Mouse (Mus musculus): ENCODE measurements around the gene Tfap4.
"Not testable (repeated sequence)": the region's sequence is repeated elsewhere in the genome, so short reads cannot be mapped to it uniquely, and the experiment has no call there.

Tfap4 gene

DNA sequence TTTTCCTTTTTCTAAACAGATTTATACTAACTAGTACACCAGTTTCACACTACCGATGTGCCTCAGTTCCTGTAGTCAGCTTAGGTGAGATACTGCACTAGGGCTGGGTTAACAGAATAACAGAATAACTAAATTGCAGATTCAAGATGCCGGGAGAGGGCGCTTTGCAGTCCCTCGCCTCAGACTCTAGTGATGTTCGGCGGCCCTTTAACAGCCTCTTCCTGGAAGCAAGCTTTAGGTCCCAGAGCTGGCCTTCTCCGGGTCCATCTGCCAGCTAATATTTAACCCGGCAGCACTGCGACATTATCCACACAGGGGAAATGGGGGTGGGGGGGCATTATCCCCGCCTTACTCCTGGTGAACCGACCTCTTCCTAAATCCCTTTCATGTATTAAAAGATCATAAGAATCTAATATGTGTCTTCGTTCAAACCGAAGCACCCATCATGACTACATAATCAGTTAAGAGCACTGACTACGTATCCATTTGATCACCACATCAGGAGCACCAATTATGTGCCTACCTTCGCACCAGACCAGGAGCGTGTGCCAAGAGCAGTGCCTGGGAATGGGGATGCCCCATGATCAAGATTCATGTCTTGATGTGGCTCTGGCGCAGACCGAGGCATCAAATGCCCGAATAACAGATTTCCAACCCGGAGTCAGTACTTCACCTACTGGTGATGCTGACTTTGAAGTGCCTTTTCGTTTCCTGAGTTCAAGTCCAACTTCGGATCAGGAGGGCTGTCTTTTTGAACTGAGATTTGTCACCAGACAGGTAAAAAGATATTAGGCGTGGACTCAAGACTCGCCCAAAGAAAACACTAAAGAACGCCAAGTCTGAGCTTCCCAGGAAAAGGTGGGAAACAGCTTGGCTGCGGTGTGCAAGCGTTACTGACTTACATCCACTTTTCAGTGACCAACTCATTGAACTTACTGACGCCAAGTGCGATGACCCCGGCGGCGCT, 33.5 kb upstream of the Tfap4 start:
- no peak for DNase-seq (ENCODE audit: low read depth, low spot score)

DNA sequence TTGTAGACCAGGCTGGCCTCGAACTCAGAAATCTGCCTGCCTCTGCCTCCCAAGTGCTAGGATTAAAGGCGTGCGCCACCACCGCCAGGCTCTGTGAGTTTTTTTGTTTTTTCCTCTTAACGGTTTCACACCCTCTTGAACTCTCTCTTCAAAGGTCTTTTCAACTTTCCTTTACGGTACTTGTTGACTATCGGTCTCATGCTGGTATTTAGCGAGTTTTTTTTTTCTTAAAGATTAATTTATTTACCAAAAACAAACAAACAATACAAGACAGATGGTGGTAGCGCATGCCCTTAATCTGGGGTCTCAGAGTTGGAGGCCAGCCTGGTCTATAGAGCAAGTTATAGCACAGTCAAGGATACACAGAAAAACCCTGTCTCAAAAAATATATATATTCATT, 30.6 kb upstream of the Tfap4 start:
- no peak for DNase-seq (ENCODE audit: low read depth, low spot score)

- no peak for DNase-seq (ENCODE audit: low read depth, low spot score)
These were observed 28.0 kb upstream of the Tfap4 start for GRCm38 (mm10) chr16:4587516-4588210.

GRCm38 (mm10) chr16:4586531-4587123, 27.0 kb upstream of the Tfap4 start:
- peak; percentile 98 for DNase-seq (ENCODE audit: low read depth, low spot score)

- no peak for DNase-seq (ENCODE audit: low read depth, low spot score)
These were observed 26.2 kb upstream of the Tfap4 start for GRCm38 (mm10) chr16:4585642-4586530.

DNA sequence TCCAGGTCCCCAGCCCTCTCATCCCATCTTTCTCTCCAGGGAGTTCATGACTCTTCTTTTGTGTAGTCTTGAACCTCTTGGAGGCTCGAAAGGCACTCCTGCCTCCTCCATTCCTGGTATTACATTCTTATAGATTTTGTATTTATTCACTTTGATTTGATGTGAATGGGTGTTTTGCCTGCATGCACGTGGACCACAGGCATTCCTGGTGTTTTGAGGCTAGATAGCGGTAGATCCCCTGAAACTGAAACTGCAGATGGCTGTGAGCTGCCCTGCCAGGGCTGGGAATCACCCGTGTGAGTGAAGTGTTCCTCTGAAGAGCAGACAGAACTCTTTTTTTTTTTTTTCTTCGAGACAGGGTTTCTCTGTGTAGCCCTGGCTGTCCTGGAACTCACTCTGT, 24.8 kb upstream of the Tfap4 start:
- no peak for DNase-seq (ENCODE audit: low read depth, low spot score)

DNA sequence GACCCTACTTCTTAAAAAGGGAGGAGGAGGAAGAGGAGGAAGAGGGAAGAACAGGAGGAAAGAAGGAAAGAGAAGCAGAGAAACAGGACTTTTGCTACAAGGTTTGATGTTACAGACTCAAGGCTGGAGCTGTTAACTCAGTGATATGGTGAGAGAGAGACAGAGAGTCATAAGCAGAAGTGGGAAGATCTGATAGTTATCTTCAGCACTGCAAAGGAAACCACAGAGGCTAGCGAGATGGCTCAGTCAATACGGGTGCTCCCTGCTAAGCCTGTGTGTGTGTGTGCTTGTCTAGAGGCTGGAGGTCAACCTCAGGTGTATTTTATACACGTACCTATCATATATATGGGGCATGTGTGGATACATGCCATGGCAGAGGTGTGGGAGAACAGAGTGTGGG, 24.2 kb upstream of the Tfap4 start:
- DNase-seq (ENCODE audit: low read depth, low spot score): no peak

DNA sequence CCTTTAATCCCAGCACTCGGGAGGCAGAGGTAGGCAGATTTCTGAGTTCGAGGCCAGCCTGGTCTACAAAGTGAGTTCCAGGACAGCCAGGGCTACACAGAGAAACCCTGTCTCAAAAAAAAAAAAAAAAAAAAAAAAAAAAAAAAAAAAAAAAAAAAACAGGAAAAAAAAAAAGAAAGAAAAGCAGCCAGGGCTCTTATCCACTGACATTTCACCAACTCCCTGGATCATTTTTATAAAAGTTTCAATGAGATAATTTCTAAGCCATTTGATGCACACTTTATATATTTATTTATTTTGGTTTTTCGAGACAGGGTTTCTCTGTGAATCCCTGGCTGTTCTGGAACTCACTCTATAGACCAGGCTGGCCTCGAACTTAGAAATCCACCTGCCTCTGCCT, 21.5 kb upstream of the Tfap4 start:
- DNase-seq (ENCODE audit: low read depth, low spot score): not testable (repeated sequence)

DNA sequence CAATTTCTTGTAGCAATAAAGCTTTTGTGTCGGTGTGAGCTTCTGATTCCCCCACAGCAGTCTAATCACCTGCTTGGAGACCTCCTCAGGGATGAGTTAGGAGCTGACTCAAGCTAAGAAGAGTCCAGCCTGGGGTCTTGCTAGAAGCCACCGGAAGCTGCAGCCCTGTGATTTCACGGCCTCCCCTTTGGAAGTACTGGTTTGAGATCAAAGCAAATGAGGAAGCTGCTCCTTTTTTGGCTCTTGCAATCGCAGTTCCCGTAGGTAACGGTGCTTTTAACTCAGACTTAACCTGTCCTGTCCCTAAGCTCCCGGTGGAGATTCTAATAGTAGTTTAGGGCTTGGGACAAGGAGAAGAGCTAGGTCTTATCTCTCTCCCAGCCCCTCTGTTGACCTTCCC, 19.0 kb upstream of the Tfap4 start:
- no peak for DNase-seq (ENCODE audit: low read depth, low spot score)

- DNase-seq (ENCODE audit: low read depth, low spot score): no peak
These were observed 17.2 kb upstream of the Tfap4 start for GRCm38 (mm10) chr16:4576873-4577272.

DNA sequence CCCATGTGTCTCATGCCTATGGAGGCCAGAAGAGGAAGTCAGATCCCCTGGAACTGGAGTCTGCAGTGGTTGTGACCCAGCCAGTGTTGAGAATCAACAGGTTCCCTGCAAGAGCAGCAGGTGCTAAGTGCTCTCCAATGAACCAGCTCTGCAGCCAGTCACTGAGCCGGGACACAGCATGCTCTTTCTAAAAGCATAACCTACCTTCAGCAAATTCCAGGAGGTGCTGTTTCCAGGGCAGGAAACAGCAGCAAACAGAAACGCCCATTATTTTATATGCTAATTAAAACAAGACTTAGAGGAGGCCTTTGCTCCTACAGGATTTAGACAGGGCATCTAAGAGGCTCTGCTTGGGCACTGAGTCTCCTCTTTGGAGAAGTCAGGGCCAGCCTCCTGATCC, 16.4 kb upstream of the Tfap4 start:
- DNase-seq (ENCODE audit: low read depth, low spot score): no peak

GRCm38 (mm10) chr16:4570737-4571136, 11.1 kb upstream of the Tfap4 start:
- no peak for DNase-seq (ENCODE audit: low read depth, low spot score)

DNA sequence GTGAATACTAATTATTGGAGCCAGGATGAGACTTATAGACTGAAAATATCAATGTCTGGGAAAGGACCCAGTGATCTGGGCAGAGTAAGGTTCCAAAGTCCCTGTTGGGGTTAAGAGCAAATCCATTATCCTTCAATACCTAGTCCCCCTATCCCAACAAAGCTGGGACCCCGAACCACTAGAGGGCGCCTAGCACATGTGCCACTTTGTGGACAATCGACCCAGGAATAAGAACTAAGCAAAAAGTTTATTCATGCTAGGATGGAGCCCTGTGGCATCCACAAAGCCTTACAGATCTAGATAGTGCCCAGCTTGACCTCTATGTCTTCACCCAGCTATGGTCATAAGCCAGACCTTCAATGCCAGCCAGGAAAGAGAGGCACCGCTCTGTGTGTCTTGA, 8.3 kb upstream of the Tfap4 start:
- DNase-seq (ENCODE audit: low read depth, low spot score): peak; percentile 58

- DNase-seq (ENCODE audit: low read depth, low spot score): peak; percentile 59
These were observed 695 bp upstream of the Tfap4 start for GRCm38 (mm10) chr16:4560145-4560952.

GRCm38 (mm10) chr16:4558980-4559631, 548 bp downstream of the Tfap4 start:
- DNase-seq (ENCODE audit: low read depth, low spot score): peak; percentile 60

GRCm38 (mm10) chr16:4558384-4558979, 1.2 kb downstream of the Tfap4 start:
- peak; percentile 89 for DNase-seq (ENCODE audit: low read depth, low spot score)

- DNase-seq (ENCODE audit: low read depth, low spot score): peak; percentile 72
These were observed 1.7 kb downstream of the Tfap4 start for GRCm38 (mm10) chr16:4557949-4558348.

GRCm38 (mm10) chr16:4557085-4557484, 2.6 kb downstream of the Tfap4 start:
- no peak for DNase-seq (ENCODE audit: low read depth, low spot score)

- DNase-seq (ENCODE audit: low read depth, low spot score): no peak
These were observed 4.1 kb downstream of the Tfap4 start for GRCm38 (mm10) chr16:4555555-4555954.
